Mouse (Mus musculus) megakaryocyte-erythroid progenitor cell, adult 5-6 weeks (primary cell): Measurements from ENCODE around the gene Gsg1l2. TPM values are rescaled to one million over a fixed set of nuclear protein-coding genes. Genes with fewer than 3 reads are reported as not detected.

ENCODE experiments used
- ATAC-seq: replicated peaks from 2 replicates; pipeline ENCODE4 v1.8.0; 2016; ENCODE audit warnings: mild to moderate bottlenecking, inconsistent platforms; ENCODE audit not compliant: severe bottlenecking, poor library complexity, low FRiP score, low TSS enrichment
- total RNA-seq, 2 experiments: library from RNA; stranded (forward) in 1 of 2; stranded (reverse) in 1 of 2; fragments of 200-1000, 215-1000 nt in 1 of 2; fragments of >200 nt in 1 of 2; fragmentation: Nextera tagmentation in 1 of 2; gene quantifications; 2 replicates each; pipeline ENCODE4 v1.2.3; 2014 to 2017

The Gsg1l2 gene
- not detected in 2 replicates for total RNA-seq (2014; fragmentation: Nextera tagmentation)
- total RNA-seq (2017), result not detected in 2 replicates

- no peak for ATAC-seq
Observed at GRCm38 (mm10) chr11:67774379-67774778, at the start of gene Gsg1l2. Gene Gsg1l2 (plus strand): TSS chr11:67774608.

DNA sequence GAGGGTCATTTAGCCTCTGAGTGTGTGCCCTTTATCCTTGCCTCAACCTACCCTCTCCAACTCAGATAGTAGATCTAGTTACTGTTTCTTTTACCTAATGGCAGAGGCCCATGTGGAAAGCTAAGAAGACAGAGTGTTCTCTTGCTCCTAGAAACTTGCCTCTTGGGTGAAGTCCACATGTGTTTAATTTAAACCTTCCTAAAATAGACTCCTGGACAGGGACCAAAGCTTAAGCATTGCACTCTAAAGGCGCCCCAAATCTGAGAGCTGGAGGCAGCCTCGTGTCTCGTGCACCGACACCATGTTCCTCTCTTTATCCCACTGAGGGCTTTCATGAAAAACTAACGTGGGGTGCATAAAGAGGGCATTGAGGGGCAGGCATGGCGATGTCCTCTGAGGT is 47.3 kb upstream of the Gsg1l2 start:
- ATAC-seq, result no peak

GRCm38 (mm10) chr11:67728726-67729125 is 45.7 kb upstream of the Gsg1l2 start:
- no peak for ATAC-seq

DNA sequence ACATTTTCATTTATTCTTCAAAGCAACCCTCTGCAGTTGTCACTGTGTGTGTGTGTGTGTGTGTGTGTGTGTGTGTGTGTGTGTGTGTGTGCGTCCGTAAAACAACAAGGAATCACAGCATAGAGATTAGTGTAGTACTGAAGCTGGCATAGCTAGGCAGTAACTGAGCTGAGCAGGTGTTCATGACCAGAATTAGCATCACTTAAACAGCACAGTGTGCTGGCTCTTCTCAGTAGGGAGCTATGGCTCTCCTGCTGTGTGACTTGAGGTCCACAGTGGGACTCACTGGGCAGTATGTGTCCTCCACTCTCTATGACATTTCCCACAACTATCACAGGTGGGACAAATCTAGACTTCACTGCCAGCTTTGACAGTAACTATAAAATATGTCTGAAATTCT is 43.4 kb upstream of the Gsg1l2 start:
- ATAC-seq, result no peak

GRCm38 (mm10) chr11:67733726-67734125 is 40.7 kb upstream of the Gsg1l2 start:
- no peak for ATAC-seq

DNA sequence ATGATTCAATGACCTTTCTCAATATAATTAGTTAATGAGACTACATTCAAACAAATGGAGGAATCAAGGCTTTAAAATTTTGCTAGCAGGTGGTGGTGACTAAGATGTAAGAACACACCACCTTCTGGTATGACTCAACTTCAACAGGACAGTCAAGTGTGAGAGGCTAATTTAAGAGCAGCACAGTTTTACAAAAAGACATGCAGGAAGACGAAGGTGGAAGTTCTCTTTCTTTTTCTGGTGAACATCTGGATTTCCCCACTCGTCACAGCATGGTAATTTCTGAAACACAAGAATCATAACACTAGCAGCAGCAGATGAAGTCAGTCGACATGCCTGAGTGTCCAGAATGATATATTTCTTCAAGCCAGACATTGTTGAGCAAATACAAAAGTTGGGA is 39.8 kb upstream of the Gsg1l2 start:
- ATAC-seq, result no peak

- ATAC-seq, result no peak
Observed at GRCm38 (mm10) chr11:67738345-67738744, 36.1 kb upstream of the Gsg1l2 start.

DNA sequence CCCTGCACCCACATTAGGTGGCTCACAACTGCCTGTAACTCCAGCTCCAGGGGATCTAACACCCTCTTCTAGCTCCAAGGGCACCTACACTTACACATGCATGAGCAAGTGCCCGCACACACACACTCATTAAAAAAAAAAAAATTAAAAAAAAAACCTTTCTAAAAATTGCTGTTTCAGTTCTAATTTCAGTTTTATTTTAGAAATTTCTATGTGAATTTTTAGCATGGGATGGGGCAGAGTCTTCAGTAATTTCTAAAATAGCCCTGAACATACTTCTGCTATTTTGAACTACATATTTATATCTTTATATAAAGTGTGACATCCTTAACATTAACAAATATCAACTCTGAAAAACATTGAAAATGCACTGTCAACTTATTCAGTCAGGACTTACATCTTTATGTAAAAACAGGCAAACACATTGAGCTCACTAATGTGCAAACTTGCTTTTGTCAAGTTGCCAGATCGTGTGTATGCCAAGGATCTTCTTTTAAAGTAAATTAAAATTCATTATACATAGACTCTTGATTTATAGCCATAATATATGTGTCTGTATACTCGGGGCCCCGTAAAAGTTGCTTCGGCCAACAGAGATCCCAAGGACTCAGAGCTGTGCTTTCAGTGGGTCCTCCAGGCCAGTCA is 35.4 kb upstream of the Gsg1l2 start:
- ATAC-seq, result no peak

GRCm38 (mm10) chr11:67741569-67741968 is 32.8 kb upstream of the Gsg1l2 start:
- no peak for ATAC-seq

- ATAC-seq, result no peak
Observed at GRCm38 (mm10) chr11:67756287-67756686, 18.1 kb upstream of the Gsg1l2 start.

GRCm38 (mm10) chr11:67757373-67758167 is 16.8 kb upstream of the Gsg1l2 start:
- no peak for ATAC-seq

- ATAC-seq, result no peak
Observed at GRCm38 (mm10) chr11:67771053-67771452, 3.4 kb upstream of the Gsg1l2 start, which contains the start of gene Glp2r. Gene Glp2r (minus strand): TSS chr11:67771153.

DNA sequence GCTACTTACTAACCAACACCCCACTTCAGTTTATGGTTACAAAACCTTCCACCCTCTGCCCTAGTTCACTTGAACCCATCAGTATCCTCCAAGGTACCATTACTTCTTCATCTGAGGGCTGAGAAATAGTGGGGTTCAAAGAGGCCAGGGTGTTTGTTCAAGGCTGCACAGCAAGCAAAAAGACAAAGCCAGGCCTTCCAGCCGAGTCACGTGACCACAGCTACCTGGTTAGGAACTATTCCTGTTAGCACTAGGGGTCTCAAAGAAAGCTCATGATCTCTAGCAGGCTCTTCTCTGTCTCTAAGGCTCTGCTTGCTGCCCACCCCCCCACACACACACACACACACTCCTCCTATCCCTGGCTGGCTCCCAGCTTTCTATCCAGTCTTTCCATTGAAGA is 2.7 kb upstream of the Gsg1l2 start:
- ATAC-seq, result no peak

- ATAC-seq, result no peak
Observed at GRCm38 (mm10) chr11:67772577-67772976, 1.8 kb upstream of the Gsg1l2 start.

DNA sequence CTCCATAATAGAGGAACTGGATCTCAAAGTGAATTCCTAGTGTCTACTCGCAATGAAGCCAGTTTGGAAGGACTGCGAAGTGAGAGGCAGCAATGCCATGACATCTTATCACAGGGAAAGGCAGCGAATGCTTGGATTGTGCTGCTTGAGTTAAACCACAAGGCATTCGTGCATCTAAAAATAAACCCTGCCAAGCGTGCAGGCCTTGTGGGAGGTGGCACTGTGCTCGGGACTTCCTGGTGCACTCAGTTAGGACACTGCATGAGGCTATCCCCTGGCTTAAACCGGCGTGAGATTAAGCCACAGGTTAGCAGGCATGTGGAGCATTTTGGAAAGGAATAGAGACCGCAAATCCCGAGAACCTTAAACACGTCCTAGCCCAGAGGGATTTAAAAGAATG is 15.8 kb downstream of the Gsg1l2 start:
- ATAC-seq, result no peak

- ATAC-seq, result no peak
Observed at GRCm38 (mm10) chr11:67797931-67798330, 23.5 kb downstream of the Gsg1l2 start, which contains the start of gene Dhrs7c. Gene Dhrs7c (plus strand): TSS chr11:67798187.

DNA sequence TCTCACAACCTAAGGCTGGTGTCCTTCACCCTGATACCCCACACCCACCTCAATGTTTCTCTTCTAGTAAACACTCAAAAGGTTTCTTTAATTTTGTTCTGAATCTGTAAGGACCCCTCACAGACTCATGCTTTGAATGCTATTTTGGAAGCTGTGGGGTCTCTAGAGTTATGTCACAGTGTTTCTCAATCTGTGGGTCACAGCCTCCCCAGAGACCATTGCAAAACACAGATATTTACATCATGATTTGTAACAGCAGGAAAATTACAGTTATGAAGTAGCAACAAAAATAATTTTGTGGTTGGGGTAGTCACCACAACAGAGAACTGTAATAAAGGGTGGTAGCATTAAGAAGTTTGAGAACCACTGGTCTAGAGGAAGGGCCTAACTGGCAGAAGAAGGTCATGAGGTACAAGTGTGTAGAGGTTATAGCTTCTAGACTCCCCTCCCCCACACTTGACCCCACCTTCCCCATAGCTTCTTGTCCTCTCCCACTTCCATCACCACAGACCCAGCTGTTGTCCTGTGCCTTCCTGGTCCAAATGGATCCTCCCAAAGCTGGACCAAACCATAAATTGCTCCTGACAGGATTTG is 25.8 kb downstream of the Gsg1l2 start:
- ATAC-seq, result no peak

DNA sequence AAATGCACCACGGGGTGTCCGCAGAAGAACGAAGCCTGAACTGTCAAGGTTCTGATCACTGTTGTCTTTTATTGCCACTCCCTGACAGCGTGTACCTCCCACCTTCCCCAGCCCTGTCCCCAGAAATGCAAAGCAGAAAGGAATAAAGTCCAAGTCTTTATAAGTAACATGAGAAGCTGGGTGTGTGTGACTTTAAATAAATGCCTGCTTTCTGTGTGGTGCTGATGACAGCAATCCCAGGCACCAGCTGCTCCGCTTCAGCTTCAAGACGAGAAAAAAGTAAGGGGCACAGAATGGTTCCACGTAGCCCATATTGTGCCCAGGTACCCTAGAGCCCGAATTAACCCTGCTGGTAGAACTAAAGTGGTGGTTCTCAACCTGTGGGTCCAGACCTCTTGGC is 26.8 kb downstream of the Gsg1l2 start:
- ATAC-seq, result no peak

DNA sequence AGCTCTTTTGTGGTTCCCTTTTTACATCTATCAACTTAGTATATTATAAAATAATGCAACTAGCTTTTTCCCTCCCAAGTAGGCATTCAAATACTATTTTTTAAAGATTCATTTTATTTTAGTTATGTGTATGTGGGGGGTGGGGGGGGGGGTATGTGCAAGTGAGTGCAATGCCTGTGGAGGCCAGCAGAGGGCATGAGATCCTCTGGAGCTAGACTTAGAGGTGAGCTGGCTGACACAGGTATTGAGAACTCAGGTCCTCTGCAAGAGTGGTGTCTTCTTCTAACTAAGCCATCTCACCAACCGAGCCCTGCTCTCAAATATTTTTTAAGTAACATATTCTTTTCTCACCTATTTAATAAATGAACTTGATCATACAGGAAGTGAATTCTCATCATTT is 31.1 kb downstream of the Gsg1l2 start:
- no peak for ATAC-seq

DNA sequence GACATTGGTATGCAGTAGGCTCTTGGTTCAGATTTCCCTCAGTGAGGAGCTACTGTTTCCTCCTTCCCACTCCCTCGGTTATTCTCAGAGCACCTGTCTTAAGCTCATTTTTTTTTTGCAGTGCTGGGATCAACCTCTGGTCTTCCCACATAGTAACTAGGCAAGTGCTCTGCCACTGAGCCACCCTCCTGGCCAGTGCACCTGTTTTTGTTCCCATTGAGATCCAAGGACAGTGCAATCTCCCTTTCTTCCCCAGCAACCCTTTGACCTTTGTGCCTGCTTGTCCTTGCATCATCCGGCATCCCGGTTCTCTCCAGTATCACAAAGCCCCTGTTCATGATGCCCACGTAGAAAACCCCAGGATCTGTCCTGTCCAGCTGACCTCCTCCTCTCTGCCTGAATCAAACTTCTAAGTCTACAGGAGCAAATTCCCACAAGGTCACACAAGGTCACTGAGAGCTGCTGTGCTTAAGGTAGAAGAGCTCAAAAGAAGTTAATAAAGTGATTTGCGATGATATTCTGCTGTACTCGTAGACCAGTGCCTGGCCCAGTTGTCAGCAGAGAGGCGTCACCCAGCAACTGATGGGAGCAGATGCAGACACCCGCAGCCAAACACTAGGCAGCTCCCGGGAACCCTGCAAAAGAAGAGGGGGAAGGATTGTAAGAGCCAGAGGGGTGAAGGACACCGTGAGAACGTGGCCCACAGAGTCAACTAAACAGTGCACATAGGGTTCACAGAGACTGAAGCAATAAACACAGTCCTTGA is 32.6 kb downstream of the Gsg1l2 start:
- ATAC-seq, result no peak
